Mouse (Mus musculus) bone marrow macrophage, adult 2 months (primary cell): ENCODE measurements around the gene Eif3m.

Experiments
- CTCF ChIP-seq: IDR thresholded peaks from 2 replicates; pipeline ENCODE4 v1.5.1; 2012; ENCODE audit warnings: low read depth, mild to moderate bottlenecking, low read length, moderate library complexity
- POLR2A ChIP-seq: IDR thresholded peaks from 2 replicates; pipeline ENCODE4 v1.6.1; 2012; ENCODE audit warnings: mild to moderate bottlenecking, low read depth, low read length, borderline replicate concordance

- TF ChIP-seq CTCF, result no peak
- TF ChIP-seq POLR2A, result no peak
Measured at GRCm38 (mm10) chr2:105035985-105036384, 19.1 kb upstream of the Eif3m start.
